Mouse (Mus musculus) CH12.LX (cell line): ENCODE measurements around the gene Cenpn. TPM values are rescaled to one million over a fixed set of nuclear protein-coding genes. Genes with fewer than 3 reads are reported as not detected.

Source experiments
- DNase-seq: peaks from one replicate; pipeline ENCODE4 v3.0.0-alpha.2; 2013; ENCODE audit errors: extremely low read depth
- H3K27ac ChIP-seq: 2 replicates; pipeline ENCODE4 v1.5.1; 2012; ENCODE audit warnings: low read depth, mild to moderate bottlenecking, control low read depth, moderate library complexity; ENCODE audit not compliant: insufficient read depth
- H3K27me3 ChIP-seq: replicated peaks from 2 replicates; pipeline ENCODE3; 2012; ENCODE audit warnings: inconsistent platforms
- H3K36me3 ChIP-seq, 2 experiments: replicated peaks in 1 of 2; 2 replicates each; pipeline versions ENCODE3 to v1.6.1; 2012; ENCODE audit warnings: inconsistent platforms in 1 of 2, low read length in 1 of 2, mild to moderate bottlenecking in 1 of 2, mixed read lengths in 1 of 2, moderate library complexity in 1 of 2; ENCODE audit not compliant: control insufficient read depth in 1 of 2, insufficient read depth in 1 of 2
- H3K4me1 ChIP-seq, 2 experiments: 2 replicates each; pipeline ENCODE4 v1.6.1; 2012; ENCODE audit warnings: inconsistent platforms in 1 of 2, moderate library complexity in 1 of 2; ENCODE audit not compliant: insufficient read depth in 2 of 2, control insufficient read depth in 1 of 2
- H3K4me2 ChIP-seq: 2 replicates; pipeline ENCODE4 v1.6.1; 2012; ENCODE audit warnings: low read depth, mild to moderate bottlenecking, control low read depth; ENCODE audit not compliant: poor library complexity, insufficient read depth, severe bottlenecking
- H3K4me3 ChIP-seq, 3 experiments: fragments of 150-350 bp in 1 of 3; sonication (generic) in 1 of 3; replicated peaks in 1 of 3; 2 replicates each; pipeline versions ENCODE3 to v1.5.1; 2011 to 2012; ENCODE audit warnings: low read depth in 2 of 3, low read length in 2 of 3, mild to moderate bottlenecking in 2 of 3, moderate library complexity in 2 of 3, control low read depth in 1 of 3, improper control_type of control experiment in 1 of 3, inconsistent platforms in 1 of 3, mixed read lengths in 1 of 3; ENCODE audit not compliant: poor library complexity in 1 of 3
- H3K79me2 ChIP-seq: replicated peaks from 2 replicates; pipeline ENCODE4 v1.6.1; 2012; ENCODE audit warnings: mild to moderate bottlenecking, moderate library complexity; ENCODE audit not compliant: control insufficient read depth, poor library complexity, insufficient read depth, severe bottlenecking; ENCODE audit errors: extremely low read depth
- H3K9ac ChIP-seq: 2 replicates; pipeline ENCODE4 v1.6.1; 2012; ENCODE audit warnings: low read depth, mild to moderate bottlenecking, control low read depth, moderate library complexity; ENCODE audit not compliant: insufficient read depth
- H3K9me3 ChIP-seq: replicated peaks from 2 replicates; pipeline ENCODE3; 2012; ENCODE audit warnings: low read length, inconsistent platforms, mixed read lengths
- BHLHE40 ChIP-seq: IDR thresholded peaks from 2 replicates; pipeline ENCODE4 v1.6.1; 2011; ENCODE audit warnings: mild to moderate bottlenecking, low read depth, low read length, improper control_type of control experiment
- CHD2 ChIP-seq: IDR thresholded peaks from 2 replicates; pipeline ENCODE4 v1.6.1; 2011; ENCODE audit warnings: low read length, improper control_type of control experiment
- CTCF ChIP-seq, 2 experiments: IDR thresholded peaks in 1 of 2; conservative IDR thresholded peaks in 1 of 2; 2 replicates each; pipeline ENCODE4 v1.5.1; 2011 to 2012; ENCODE audit warnings: low read depth in 2 of 2, low read length in 2 of 2, improper control_type of control experiment in 1 of 2, inconsistent platforms in 1 of 2, mild to moderate bottlenecking in 1 of 2, moderate library complexity in 1 of 2
- EP300 ChIP-seq: IDR thresholded peaks from 2 replicates; pipeline ENCODE4 v1.6.1; 2011; ENCODE audit warnings: low read length, improper control_type of control experiment
- HCFC1 ChIP-seq: IDR thresholded peaks from 2 replicates; pipeline ENCODE4 v1.6.1; 2012; ENCODE audit warnings: low read depth, mild to moderate bottlenecking, inconsistent platforms, low read length, improper control_type of control experiment
- IRF4 ChIP-seq: IDR thresholded peaks from 2 replicates; pipeline ENCODE4 v1.6.1; 2014; ENCODE audit warnings: low read depth, mild to moderate bottlenecking, inconsistent platforms, low read length, improper control_type of control experiment
- JUN ChIP-seq: IDR thresholded peaks from 2 replicates; pipeline ENCODE4 v1.6.1; 2011; ENCODE audit warnings: low read depth, mild to moderate bottlenecking, low read length, improper control_type of control experiment, moderate library complexity; ENCODE audit not compliant: insufficient read depth
- KAT2A ChIP-seq: IDR thresholded peaks from 2 replicates; pipeline ENCODE4 v1.6.1; 2012; ENCODE audit warnings: low read length, improper control_type of control experiment, inconsistent platforms; ENCODE audit not compliant: insufficient replicate concordance
- MAX ChIP-seq: IDR thresholded peaks from 2 replicates; pipeline ENCODE4 v1.6.1; 2011; ENCODE audit warnings: low read length, improper control_type of control experiment
- MEF2A ChIP-seq: IDR thresholded peaks from 2 replicates; pipeline ENCODE4 v1.6.1; 2014; ENCODE audit warnings: low read depth, mild to moderate bottlenecking, inconsistent platforms, low read length, improper control_type of control experiment, borderline replicate concordance
- MXI1 ChIP-seq: IDR thresholded peaks from 2 replicates; pipeline ENCODE4 v1.6.1; 2011; ENCODE audit warnings: mild to moderate bottlenecking, low read depth, low read length, improper control_type of control experiment
- MYC ChIP-seq: IDR thresholded peaks from 2 replicates; pipeline ENCODE4 v1.6.1; 2011; ENCODE audit warnings: low read depth, mild to moderate bottlenecking, improper control_type of control experiment, low read length
- PAX5 ChIP-seq: IDR thresholded peaks from 2 replicates; pipeline ENCODE4 v1.6.1; 2012; ENCODE audit warnings: low read length, inconsistent platforms, mixed read lengths
- POLR2A ChIP-seq: IDR thresholded peaks from 2 replicates; pipeline ENCODE4 v1.6.1; 2011; ENCODE audit warnings: low read depth, mild to moderate bottlenecking, improper control_type of control experiment, low read length
- POLR2AphosphoS2 ChIP-seq: IDR thresholded peaks from 2 replicates; pipeline ENCODE4 v1.6.1; 2011; ENCODE audit warnings: low read depth, low read length, improper control_type of control experiment
- RCOR1 ChIP-seq: conservative IDR thresholded peaks from 2 replicates; pipeline ENCODE4 v1.6.1; 2012; ENCODE audit warnings: low read depth, mild to moderate bottlenecking, inconsistent platforms, low read length, improper control_type of control experiment
- SIN3A ChIP-seq: IDR thresholded peaks from 2 replicates; pipeline ENCODE4 v1.6.1; 2012; ENCODE audit warnings: low read length, improper control_type of control experiment, inconsistent platforms
- TCF12 ChIP-seq: IDR thresholded peaks from 2 replicates; pipeline ENCODE4 v1.6.1; 2014; ENCODE audit warnings: low read depth, mild to moderate bottlenecking, inconsistent platforms, low read length, improper control_type of control experiment
- UBTF ChIP-seq: IDR thresholded peaks from 2 replicates; pipeline ENCODE4 v1.6.1; 2012; ENCODE audit warnings: low read depth, mild to moderate bottlenecking, inconsistent platforms, low read length, improper control_type of control experiment, moderate library complexity
- USF1 ChIP-seq: IDR thresholded peaks from 2 replicates; pipeline ENCODE4 v1.6.1; 2014; ENCODE audit warnings: low read depth, mild to moderate bottlenecking, inconsistent platforms, low read length, improper control_type of control experiment
- ZKSCAN1 ChIP-seq: IDR thresholded peaks from 2 replicates; pipeline ENCODE4 v1.6.1; 2012; ENCODE audit warnings: low read depth, inconsistent platforms, low read length, improper control_type of control experiment, borderline replicate concordance
- ZMIZ1 ChIP-seq: IDR thresholded peaks from 2 replicates; pipeline ENCODE4 v1.6.1; 2012; ENCODE audit warnings: low read depth, mild to moderate bottlenecking, inconsistent platforms, low read length, improper control_type of control experiment
- ZNF384 ChIP-seq: IDR thresholded peaks from 2 replicates; pipeline ENCODE4 v1.6.1; 2012; ENCODE audit warnings: low read depth, low read length, improper control_type of control experiment, inconsistent platforms
- dilution Hi-C: fragments of 300-500 bp; cut with MboI; formaldehyde crosslinking; loops from 2 replicates; pipeline ENCODE4 v1.14.3; 2020; ENCODE audit warnings: low sequenced_read_pairs; ENCODE audit not compliant: extremely low pct_unique_long_range_greater_than_20kb, extremely low pct_ligation_motif_present
- in situ Hi-C: fragments of 300-500 bp; cut with MboI; formaldehyde crosslinking; loops from 3 replicates; pipeline ENCODE4 v1.14.3; 2019; ENCODE audit warnings: low sequenced_read_pairs, low pct_ligation_motif_present, low pct_unique_long_range_greater_than_20kb, mixed read lengths
- polyA plus RNA-seq: library from polyadenylated mRNA; unstranded; fragments of >175 nt; gene quantifications from 2 replicates; pipeline ENCODE4 v1.2.1, GENCODE M21; 2012; ENCODE audit warnings: low read depth; ENCODE audit not compliant: insufficient read length
- total RNA-seq, 2 experiments: library from RNA; depleted of rRNA; stranded (reverse); fragments of 300-350 nt in 1 of 2; fragments of >200 nt in 1 of 2; gene quantifications; 2 replicates each; pipeline ENCODE4 v1.2.3; 2012 to 2014

The Cenpn gene
- total and polyA plus RNA-seq, 3 experiments, result 26.3 to 52.0 (median 45.6) TPM

GRCm38 (mm10) chr8:116921005-116921336 lies 559 bp upstream of the Cenpn start:
- Histone ChIP-seq H3K27me3 (no peaks in the 10 kb centered on the region), H3K4me2 (peak overlapping the region; percentile 92), H3K4me1 (peaks cover 3 to 25% of the 10 kb centered on the region in 2 experiments), H3K9me3 (no peaks in the 10 kb centered on the region), H3K79me2 (peaks cover 5% of the 10 kb centered on the region; the same call in 1 of the 2 replicates), H3K4me3 (peak overlapping the region; percentile 69 to 89 (median 70)), H3K9ac (peak overlapping the region; percentile 62), H3K27ac (peak overlapping the region; percentile 72), H3K36me3 (peaks cover 17 to 47% of the 10 kb centered on the region in 2 experiments)
- dilution Hi-C loops, result no loop called here
- no peak for DNase-seq
- in situ Hi-C loops, result loop anchor here (5.0 kb wide), 2 partner anchors 34 to 71 kb away; partner anchors contain the start of gene Gcsh
- TF ChIP-seq IRF4 (no peak), JUN (no peak), ZNF384 (no peak), CTCF (conservative IDR thresholded peaks at IDR 0.05 in 1 of 2, IDR thresholded peaks at IDR 0.05 in 1 of 2; ENCODE audit: low read depth in 2 of 2, low read length in 2 of 2) (no peak), BHLHE40 (no peak), SIN3A (0 out of 2 replicates have a peak, but pooled peaks have one; percentile 88), USF1 (no peak), MAX (no peak), MEF2A (0 out of 2 replicates have a peak, but pooled peaks have one; percentile 19), ZKSCAN1 (no peak), TCF12 (peak; percentile 71; the same call in 1 of the 2 replicates), KAT2A (no peak), MYC (no peak), POLR2A (no peak), RCOR1 (no peak; the same call in 1 of the 2 replicates), PAX5 (no peak), MXI1 (peak; percentile 91; the same call in 1 of the 2 replicates), POLR2AphosphoS2 (no peak), CHD2 (no peak), ZMIZ1 (no peak), EP300 (no peak), HCFC1 (no peak), UBTF (peak; percentile 75; the same call in 1 of the 2 replicates)
